Mouse (Mus musculus): ENCODE data around the gene Clcc1.
"Not testable (repeated sequence)": the region's sequence is repeated elsewhere in the genome, so short reads cannot be mapped to it uniquely, and the experiment has no call there.

The Clcc1 gene

DNA sequence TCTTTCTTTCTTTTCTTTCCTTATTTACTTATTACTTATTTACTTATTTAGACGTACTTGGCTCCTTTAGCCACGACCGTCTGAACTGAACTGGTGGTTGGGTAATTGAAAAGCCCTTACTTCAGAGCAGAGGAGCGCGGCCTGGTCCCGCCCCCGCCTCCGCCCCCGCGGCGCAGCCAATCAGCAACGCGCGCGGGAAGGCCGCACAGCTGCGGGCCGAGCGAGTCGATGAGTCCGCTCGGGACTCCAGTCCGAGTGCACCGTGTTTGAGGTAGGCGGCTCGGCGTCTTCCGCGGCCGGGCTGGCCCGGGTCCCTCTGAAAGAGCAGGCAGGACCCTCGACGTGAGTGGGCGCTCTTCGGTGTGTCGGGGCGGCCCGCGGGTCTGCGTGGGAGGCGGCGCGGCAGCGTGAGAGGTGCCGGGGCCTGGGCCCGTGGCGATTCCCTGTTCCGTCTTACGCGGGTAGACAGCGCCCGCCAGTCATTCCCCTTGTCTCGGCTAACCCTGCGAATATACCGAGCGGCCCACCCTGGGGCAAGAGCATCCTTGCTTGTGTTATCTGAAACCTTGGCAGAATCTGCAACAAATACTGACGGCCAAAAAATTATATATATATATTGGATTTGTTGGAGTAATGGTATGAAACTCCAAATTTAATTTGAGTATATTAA lies at the start of gene Clcc1:
Gene Clcc1 (plus strand): TSS at position 204 of the 670 bp plus-strand sequence.
- DNase-seq (ENCODE audit: low spot score): peak; percentile 89

- DNase-seq (ENCODE audit: low spot score): no peak
Measured at GRCm38 (mm10) chr3:108608906-108609305, 44.8 kb upstream of the Clcc1 start.

DNA sequence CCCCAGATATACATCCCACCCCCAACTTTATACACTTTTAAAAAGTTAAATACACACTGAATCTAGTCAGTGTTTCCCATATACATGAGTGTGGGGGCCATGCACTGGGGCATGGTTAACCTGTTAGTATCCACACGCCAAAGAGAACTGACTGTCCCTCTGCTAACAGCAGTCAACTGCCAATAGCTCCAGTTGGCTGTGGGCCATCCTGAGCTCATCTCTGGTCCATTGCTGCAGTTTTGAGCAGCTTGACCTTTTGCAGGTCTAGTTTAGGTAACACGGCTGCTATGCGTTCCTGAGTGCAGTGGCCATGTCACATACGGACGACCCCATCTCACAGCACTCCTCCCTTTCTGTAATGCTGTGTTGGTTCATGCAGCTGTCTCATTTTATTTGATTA lies 19.0 kb upstream of the Clcc1 start:
- no peak for DNase-seq (ENCODE audit: low spot score)

GRCm38 (mm10) chr3:108639412-108639811 lies 14.3 kb upstream of the Clcc1 start:
- DNase-seq (ENCODE audit: low spot score): no peak

DNA sequence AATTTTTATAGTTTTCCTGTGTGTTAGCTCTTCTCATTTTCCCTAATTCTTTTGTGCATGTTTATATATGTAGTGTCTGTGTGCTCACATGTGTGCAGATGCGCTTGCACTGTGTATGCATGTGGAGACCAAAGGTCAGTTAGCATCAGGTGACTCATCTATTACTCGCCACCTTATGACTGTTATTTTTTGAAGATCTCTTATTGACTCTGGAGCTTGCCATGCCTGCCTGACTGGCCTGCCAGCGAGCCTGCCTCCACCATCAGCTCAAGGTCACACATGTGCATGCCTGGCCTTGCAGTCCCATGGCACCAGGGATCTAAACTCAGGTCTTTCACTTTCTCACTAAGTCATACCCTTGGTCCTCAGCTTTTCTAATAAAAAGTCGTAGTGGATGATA lies 12.7 kb upstream of the Clcc1 start:
- DNase-seq (ENCODE audit: low spot score): no peak

DNA sequence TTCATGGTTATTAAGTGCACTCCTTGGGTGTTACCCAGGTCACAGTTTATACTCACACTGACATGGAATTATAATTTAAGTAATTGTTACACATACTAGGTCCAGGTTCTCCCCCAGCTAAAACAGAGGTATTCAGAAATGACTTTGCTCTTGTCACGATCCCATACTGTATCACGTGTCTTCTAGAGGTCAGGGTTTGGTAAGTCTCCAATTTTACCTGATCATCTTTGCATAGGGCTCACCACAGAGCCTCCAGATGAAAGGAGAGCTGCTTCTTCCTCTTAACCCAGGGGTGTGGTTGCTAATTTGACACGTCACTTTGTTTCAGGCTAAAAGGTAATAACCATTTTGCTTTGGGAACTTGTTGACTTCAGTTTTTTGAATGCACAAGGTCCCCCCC lies 8.9 kb upstream of the Clcc1 start:
- DNase-seq (ENCODE audit: low spot score): no peak

DNA sequence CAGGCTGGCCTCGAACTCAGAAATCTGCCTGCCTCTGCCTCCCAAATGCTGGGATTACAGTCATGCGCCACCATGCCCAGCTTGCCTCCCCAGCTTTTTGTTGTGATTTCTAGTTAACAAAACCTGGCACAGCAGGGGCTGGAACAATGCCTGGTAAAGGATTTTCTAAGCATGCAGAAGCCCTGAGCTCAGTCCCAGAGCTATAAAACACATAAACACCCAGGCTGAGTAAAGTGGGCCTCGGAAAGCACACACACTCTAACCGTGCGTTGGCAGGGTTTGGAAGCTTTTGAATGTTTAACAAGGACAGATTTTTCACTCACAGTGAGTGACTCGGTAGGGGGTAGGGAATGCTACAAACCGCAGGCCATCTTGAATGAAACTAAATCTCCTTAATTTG lies 7.7 kb upstream of the Clcc1 start:
- DNase-seq (ENCODE audit: low spot score): no peak

DNA sequence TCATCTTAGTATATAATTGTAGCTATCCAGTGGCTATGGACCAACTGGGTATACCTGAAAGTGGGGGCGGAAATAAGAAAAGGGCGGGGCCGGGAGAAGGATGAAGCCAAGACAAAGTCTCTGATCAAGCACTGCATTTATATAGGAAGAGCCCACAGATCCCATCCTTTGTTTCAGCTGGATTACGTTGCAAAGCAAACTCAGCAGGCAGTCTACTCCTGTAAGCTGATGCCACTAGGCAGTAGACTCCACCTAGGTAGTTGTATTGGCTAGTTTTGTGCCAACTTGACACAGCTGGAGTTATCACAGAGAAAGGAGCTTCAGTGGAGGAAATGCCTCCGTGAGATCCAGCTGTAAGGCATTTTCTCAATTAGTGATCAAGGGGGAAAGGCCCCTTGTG lies 6.0 kb upstream of the Clcc1 start:
- DNase-seq (ENCODE audit: low spot score): not testable (repeated sequence)

- DNase-seq (ENCODE audit: low spot score): no peak
Measured at GRCm38 (mm10) chr3:108652866-108653642, 659 bp upstream of the Clcc1 start.

- DNase-seq (ENCODE audit: low spot score): no peak
Measured at GRCm38 (mm10) chr3:108654566-108654965, 853 bp downstream of the Clcc1 start.

DNA sequence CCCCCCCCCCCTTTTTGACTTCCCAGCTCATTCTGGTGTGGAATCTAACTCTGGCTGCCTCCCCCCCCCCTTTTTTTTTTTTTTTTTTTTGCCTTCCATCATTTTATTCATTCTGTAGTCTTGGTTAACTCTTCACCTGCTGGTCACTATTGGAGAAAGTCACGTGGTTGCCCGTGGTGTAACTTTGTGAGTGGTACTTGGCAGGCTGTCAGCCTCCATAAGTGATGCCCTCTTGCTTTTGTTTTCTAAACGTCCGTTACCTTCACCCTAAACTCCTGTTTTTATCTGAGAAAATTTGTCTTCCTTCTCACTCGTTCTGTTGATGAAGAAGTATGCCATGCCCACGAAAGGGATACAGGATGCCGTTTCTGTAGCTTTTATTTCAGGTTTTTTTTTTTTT lies 1.8 kb downstream of the Clcc1 start:
- no peak for DNase-seq (ENCODE audit: low spot score)

- no peak for DNase-seq (ENCODE audit: low spot score)
Measured at GRCm38 (mm10) chr3:108658612-108659011, 4.9 kb downstream of the Clcc1 start.

GRCm38 (mm10) chr3:108660941-108661340 lies 7.2 kb downstream of the Clcc1 start:
- no peak for DNase-seq (ENCODE audit: low spot score)

DNA sequence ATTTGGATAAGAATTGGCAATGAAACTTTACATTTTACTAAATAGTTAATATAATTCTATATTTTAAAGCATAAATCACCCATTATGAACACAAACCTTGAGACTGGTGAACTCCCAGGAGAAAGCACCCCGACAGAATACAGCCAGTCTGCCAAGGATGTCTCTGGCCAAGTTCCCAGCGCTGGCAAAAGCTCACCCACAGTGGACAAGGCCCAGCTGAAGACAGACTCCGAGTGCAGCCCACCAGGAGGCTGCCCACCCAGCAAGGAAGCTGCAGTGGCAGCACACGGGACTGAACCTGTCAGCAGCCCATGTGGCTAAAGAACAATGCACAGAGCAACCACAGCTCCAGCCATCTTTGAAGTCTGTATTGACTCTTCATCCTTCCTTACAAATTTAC lies 22.9 kb downstream of the Clcc1 start:
- no peak for DNase-seq (ENCODE audit: low spot score)

DNA sequence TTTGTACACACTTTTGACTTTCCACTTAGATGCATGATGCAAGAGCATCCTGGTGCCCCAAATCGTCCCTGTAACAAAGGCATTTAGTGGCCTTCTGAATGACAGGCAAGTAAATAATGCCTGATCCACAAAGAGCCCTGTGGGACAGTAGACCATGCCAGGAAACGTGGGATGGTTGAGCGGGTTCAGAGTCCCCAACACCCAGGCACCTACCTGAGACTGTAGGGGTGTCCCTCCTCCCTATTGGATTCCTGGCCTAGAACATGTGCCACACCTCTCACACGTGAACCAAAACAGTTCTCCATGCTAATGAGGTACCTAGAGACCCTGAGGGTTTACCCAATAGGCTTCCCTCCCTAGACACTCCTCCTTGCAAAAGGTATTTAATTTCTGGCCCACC lies 27.3 kb downstream of the Clcc1 start:
- DNase-seq (ENCODE audit: low spot score): no peak

DNA sequence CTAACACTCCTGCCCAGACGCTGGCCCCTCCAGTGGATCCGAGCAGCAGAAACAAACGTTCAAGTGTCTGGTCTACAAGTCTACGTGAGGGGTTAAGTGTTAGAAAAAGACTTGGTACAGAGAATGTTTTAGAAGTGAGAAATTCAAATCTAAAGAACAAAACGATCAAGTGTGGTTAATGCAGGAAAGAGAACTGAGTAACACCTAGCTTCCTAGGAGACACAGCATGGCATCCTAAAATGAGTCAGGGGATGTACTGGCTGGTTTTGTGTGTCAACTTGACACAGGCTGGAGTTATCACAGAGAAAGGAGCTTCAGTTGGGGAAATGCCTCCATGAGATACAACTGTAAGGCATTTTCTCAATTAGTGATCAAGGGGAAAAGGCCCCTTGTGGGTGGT lies 29.9 kb downstream of the Clcc1 start:
- DNase-seq (ENCODE audit: low spot score): not testable (repeated sequence)

- DNase-seq (ENCODE audit: low spot score): no peak
Measured at GRCm38 (mm10) chr3:108685701-108686100, 32.0 kb downstream of the Clcc1 start.

DNA sequence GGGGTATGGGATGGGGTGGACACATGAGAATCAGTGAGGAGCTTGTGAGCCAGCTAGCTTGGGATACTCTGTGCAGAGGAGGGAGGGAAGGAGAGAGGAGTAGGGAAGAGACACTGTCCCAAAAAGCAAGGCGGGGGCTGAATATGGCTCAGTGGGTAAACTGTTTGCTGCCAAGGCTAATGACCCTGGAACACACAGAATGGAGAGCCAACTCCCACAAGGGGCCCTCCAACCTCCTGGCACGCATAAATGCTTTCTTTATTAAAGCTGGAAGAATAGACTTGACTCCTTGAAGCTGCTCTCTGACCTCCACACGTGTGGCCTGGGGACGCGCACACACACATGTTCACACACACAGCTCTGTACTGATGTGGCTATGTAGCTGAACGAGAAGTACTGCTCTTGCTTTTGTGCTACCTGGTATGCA lies 35.3 kb downstream of the Clcc1 start:
- DNase-seq (ENCODE audit: low spot score): peak; percentile 11

DNA sequence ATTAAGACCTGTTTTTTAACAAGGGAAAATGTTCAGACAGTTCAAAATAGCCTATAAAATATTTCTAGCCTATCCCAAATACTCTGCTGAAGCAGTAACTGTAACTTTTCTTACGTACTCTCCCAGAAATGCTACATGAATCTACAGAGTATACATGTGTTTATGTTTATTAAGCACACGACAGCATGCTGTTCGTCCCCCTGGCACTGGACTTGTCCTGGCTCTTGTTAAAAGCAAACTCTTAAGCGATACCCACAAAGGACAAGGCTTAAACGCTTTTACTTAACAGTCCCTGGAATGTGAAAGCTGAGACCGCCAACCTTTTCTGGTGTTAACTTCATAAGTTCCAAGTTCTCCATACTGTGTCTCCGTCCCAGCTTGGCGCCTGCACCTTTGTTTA lies 35.7 kb downstream of the Clcc1 start:
- DNase-seq (ENCODE audit: low spot score): no peak

GRCm38 (mm10) chr3:108689979-108690378 lies 36.3 kb downstream of the Clcc1 start:
- no peak for DNase-seq (ENCODE audit: low spot score)

DNA sequence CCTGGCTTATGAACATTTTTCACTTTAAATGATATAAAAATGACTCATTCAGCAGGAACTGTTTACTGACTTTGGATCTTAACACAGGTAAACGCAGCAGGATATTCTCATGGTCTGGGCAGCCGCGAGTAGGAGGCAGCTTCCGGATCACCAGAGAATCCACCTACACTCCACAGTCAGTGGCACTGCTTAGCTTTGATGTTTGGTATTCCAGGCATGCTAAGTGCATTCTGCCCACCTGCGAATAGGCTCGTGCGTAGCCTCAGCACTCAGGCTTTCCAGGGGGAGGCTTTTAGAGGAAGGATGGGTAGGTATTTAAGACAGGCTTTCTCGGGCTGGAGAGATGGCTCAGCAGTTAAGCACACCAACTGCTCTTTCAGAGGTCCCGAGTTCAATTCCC lies 40.6 kb downstream of the Clcc1 start:
- DNase-seq (ENCODE audit: low spot score): no peak

DNA sequence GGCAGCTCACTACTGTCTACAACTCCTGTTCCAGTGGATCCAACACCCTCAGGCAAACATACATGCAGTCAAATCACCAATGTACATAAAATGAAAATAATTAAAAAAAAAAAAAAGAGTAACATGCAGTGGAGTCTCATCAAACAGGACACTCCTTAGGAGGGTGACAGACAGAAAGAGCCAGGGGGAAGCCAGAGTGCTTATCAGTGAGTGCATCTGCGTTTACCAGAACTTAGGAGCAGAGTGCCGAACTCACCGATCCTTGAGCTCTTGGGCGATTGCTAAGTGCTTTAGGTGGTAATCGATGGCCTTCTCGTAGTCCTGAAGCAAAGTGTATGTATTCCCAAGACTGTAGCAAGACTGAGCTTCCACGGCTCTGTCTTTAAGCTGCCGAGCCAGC lies 44.9 kb downstream of the Clcc1 start:
- no peak for DNase-seq (ENCODE audit: low spot score)

DNA sequence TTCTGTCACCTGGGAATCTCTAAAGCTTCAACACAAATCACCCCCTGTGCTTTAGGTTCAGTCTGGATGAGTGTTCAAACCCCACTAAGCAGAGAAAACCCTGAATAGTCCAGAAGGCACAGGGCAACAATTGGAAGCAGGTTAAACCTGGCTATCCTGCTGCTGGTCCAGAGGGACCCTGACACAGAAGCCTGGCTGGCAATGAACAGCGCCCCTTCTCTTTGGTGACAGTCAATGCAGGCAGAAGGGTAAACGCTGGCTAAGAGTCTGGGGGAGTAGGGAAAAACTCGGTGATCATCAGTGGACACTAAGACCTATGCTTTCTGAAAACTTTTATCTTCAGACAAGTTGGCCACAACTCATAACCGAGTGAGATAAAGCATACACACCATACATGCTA lies 46.1 kb downstream of the Clcc1 start:
- DNase-seq (ENCODE audit: low spot score): no peak

DNA sequence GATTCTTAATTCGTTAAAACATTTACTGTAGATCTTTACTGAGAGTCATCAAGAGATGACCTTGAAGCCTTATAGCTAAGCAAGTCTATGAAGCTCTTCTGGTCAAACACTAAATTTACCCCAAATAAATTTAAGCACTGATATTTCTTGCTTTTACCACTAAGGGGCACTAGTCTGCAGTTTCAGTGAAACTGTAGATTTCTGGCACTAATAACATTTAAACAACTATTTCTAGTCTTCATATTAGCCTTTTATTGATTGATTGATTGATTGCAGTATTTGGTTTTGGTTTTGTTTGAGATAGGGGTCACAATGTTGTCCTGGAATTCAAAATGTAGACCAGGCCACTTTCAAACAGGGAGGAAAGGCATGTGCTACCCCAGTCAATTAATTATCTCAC lies 47.5 kb downstream of the Clcc1 start:
- no peak for DNase-seq (ENCODE audit: low spot score)

All from ovary, adult 18-20 months (tissue).